Mouse (Mus musculus): ENCODE data around the gene Tecpr1. TPM values are rescaled to one million over a fixed set of nuclear protein-coding genes. Genes with fewer than 3 reads are reported as not detected.

Gene Tecpr1
- polyA plus RNA-seq, 1 experiment, result 16.4 TPM

GRCm38 (mm10) chr5:144226220-144226619 is 2.8 kb upstream of the Tecpr1 start:
- no peak overlapping the region for H3K27ac ChIP-seq (ENCODE audit: control insufficient read depth, insufficient read depth, low read depth, low read length)
- no peaks in the 10 kb centered on the region for H3K27me3 ChIP-seq (ENCODE audit: control insufficient read depth, insufficient read depth, low read length)
- H3K36me3 ChIP-seq (ENCODE audit: control insufficient read depth, insufficient read depth, low read length), result no peaks in the 10 kb centered on the region
- peaks cover 13% of the 10 kb centered on the region for H3K4me1 ChIP-seq (ENCODE audit: control insufficient read depth, insufficient read depth, low read length)
- TF ChIP-seq CTCF (IDR thresholded peaks at IDR 0.05; ENCODE audit: control insufficient read depth, insufficient read depth, insufficient replicate concordance, low read depth, low read length) (no peak), POLR2A (IDR thresholded peaks at IDR 0.05; ENCODE audit: control insufficient read depth, low read depth, low read length) (no peak)
- no peak overlapping the region for H3K4me3 ChIP-seq (ENCODE audit: control insufficient read depth, low read depth, low read length)

- Histone ChIP-seq H3K27ac (ENCODE audit: control insufficient read depth, insufficient read depth, low read depth, low read length) (peak overlapping the region; percentile 83), H3K36me3 (ENCODE audit: control insufficient read depth, insufficient read depth, low read length) (no peaks in the 10 kb centered on the region), H3K27me3 (ENCODE audit: control insufficient read depth, insufficient read depth, low read length) (no peaks in the 10 kb centered on the region), H3K4me3 (ENCODE audit: control insufficient read depth, low read depth, low read length) (peak overlapping the region; percentile 98), H3K4me1 (ENCODE audit: control insufficient read depth, insufficient read depth, low read length) (peaks cover 13% of the 10 kb centered on the region)
- TF ChIP-seq POLR2A (IDR thresholded peaks at IDR 0.05; ENCODE audit: control insufficient read depth, low read depth, low read length), result no peak
- TF ChIP-seq CTCF (IDR thresholded peaks at IDR 0.05; ENCODE audit: control insufficient read depth, insufficient read depth, insufficient replicate concordance, low read depth, low read length), result no peak
Measured at GRCm38 (mm10) chr5:144223899-144224816, 743 bp upstream of the Tecpr1 start.

GRCm38 (mm10) chr5:144222811-144223502 is 458 bp downstream of the Tecpr1 start:
- Histone ChIP-seq H3K27me3 (ENCODE audit: control insufficient read depth, insufficient read depth, low read length) (no peaks in the 10 kb centered on the region), H3K36me3 (ENCODE audit: control insufficient read depth, insufficient read depth, low read length) (no peaks in the 10 kb centered on the region), H3K4me1 (ENCODE audit: control insufficient read depth, insufficient read depth, low read length) (peaks cover 13% of the 10 kb centered on the region), H3K27ac (ENCODE audit: control insufficient read depth, insufficient read depth, low read depth, low read length) (peak overlapping the region; percentile 83), H3K4me3 (ENCODE audit: control insufficient read depth, low read depth, low read length) (peak overlapping the region; percentile 98)
- no peak for TF ChIP-seq POLR2A (IDR thresholded peaks at IDR 0.05; ENCODE audit: control insufficient read depth, low read depth, low read length)
- TF ChIP-seq CTCF (IDR thresholded peaks at IDR 0.05; ENCODE audit: control insufficient read depth, insufficient read depth, insufficient replicate concordance, low read depth, low read length), result no peak

- H3K4me3 ChIP-seq (ENCODE audit: control insufficient read depth, low read depth, low read length), result no peak overlapping the region
- H3K36me3 ChIP-seq (ENCODE audit: control insufficient read depth, insufficient read depth, low read length), result no peaks in the 10 kb centered on the region
- H3K27me3 ChIP-seq (ENCODE audit: control insufficient read depth, insufficient read depth, low read length), result no peaks in the 10 kb centered on the region
- TF ChIP-seq CTCF (IDR thresholded peaks at IDR 0.05; ENCODE audit: control insufficient read depth, insufficient read depth, insufficient replicate concordance, low read depth, low read length), result no peak
- no peak for TF ChIP-seq POLR2A (IDR thresholded peaks at IDR 0.05; ENCODE audit: control insufficient read depth, low read depth, low read length)
- peaks cover 13% of the 10 kb centered on the region for H3K4me1 ChIP-seq (ENCODE audit: control insufficient read depth, insufficient read depth, low read length)
- peak overlapping the region; percentile 62 for H3K27ac ChIP-seq (ENCODE audit: control insufficient read depth, insufficient read depth, low read depth, low read length)
Measured at GRCm38 (mm10) chr5:144221305-144221704, 2.1 kb downstream of the Tecpr1 start.

GRCm38 (mm10) chr5:144219936-144220335 is 3.5 kb downstream of the Tecpr1 start:
- Histone ChIP-seq H3K27ac (ENCODE audit: control insufficient read depth, insufficient read depth, low read depth, low read length) (no peak overlapping the region), H3K4me3 (ENCODE audit: control insufficient read depth, low read depth, low read length) (no peak overlapping the region), H3K36me3 (ENCODE audit: control insufficient read depth, insufficient read depth, low read length) (no peaks in the 10 kb centered on the region), H3K27me3 (ENCODE audit: control insufficient read depth, insufficient read depth, low read length) (no peaks in the 10 kb centered on the region), H3K4me1 (ENCODE audit: control insufficient read depth, insufficient read depth, low read length) (peaks cover 9% of the 10 kb centered on the region)
- TF ChIP-seq CTCF (IDR thresholded peaks at IDR 0.05; ENCODE audit: control insufficient read depth, insufficient read depth, insufficient replicate concordance, low read depth, low read length) (no peak), POLR2A (IDR thresholded peaks at IDR 0.05; ENCODE audit: control insufficient read depth, low read depth, low read length) (no peak)

- Histone ChIP-seq H3K4me1 (ENCODE audit: control insufficient read depth, insufficient read depth, low read length) (peaks cover 7% of the 10 kb centered on the region), H3K4me3 (ENCODE audit: control insufficient read depth, low read depth, low read length) (no peak overlapping the region), H3K27ac (ENCODE audit: control insufficient read depth, insufficient read depth, low read depth, low read length) (no peak overlapping the region), H3K27me3 (ENCODE audit: control insufficient read depth, insufficient read depth, low read length) (no peaks in the 10 kb centered on the region), H3K36me3 (ENCODE audit: control insufficient read depth, insufficient read depth, low read length) (no peaks in the 10 kb centered on the region)
- TF ChIP-seq POLR2A (IDR thresholded peaks at IDR 0.05; ENCODE audit: control insufficient read depth, low read depth, low read length) (no peak), CTCF (IDR thresholded peaks at IDR 0.05; ENCODE audit: control insufficient read depth, insufficient read depth, insufficient replicate concordance, low read depth, low read length) (no peak)
Measured at GRCm38 (mm10) chr5:144219306-144219705, 4.1 kb downstream of the Tecpr1 start.

GRCm38 (mm10) chr5:144218061-144218460 is 5.4 kb downstream of the Tecpr1 start:
- H3K27me3 ChIP-seq (ENCODE audit: control insufficient read depth, insufficient read depth, low read length), result no peaks in the 10 kb centered on the region
- H3K36me3 ChIP-seq (ENCODE audit: control insufficient read depth, insufficient read depth, low read length), result peaks cover 1% of the 10 kb centered on the region; the same call in 1 of the 2 replicates
- TF ChIP-seq POLR2A (IDR thresholded peaks at IDR 0.05; ENCODE audit: control insufficient read depth, low read depth, low read length) (no peak), CTCF (IDR thresholded peaks at IDR 0.05; ENCODE audit: control insufficient read depth, insufficient read depth, insufficient replicate concordance, low read depth, low read length) (no peak)
- no peak overlapping the region for H3K4me3 ChIP-seq (ENCODE audit: control insufficient read depth, low read depth, low read length)
- no peak overlapping the region for H3K27ac ChIP-seq (ENCODE audit: control insufficient read depth, insufficient read depth, low read depth, low read length)
- H3K4me1 ChIP-seq (ENCODE audit: control insufficient read depth, insufficient read depth, low read length), result peaks cover 4% of the 10 kb centered on the region
